Mouse (Mus musculus) liver, adult 2 months (tissue): Measurements from ENCODE around the gene Gm37240. TPM values are rescaled to one million over a fixed set of nuclear protein-coding genes. Genes with fewer than 3 reads are reported as not detected.

ENCODE experiments used
- DNase-seq: peaks from one replicate; pipeline ENCODE4 v3.0.0-alpha.2; 2011; ENCODE audit warnings: low read depth, low spot score; ENCODE audit errors: extremely low read depth
- H3K27ac ChIP-seq: fragments of 200-500 bp; replicated peaks from 2 replicates; pipeline ENCODE4 v1.5.1; 2012; ENCODE audit warnings: low read depth, mild to moderate bottlenecking, control low read depth, inconsistent platforms, low read length; ENCODE audit not compliant: insufficient read depth
- H3K27me3 ChIP-seq: fragments of 200-500 bp; 2 replicates; pipeline ENCODE4 v1.6.1; 2012; ENCODE audit warnings: mild to moderate bottlenecking, moderate library complexity, low read length, inconsistent platforms; ENCODE audit not compliant: control insufficient read depth, insufficient read depth
- H3K36me3 ChIP-seq: fragments of 200-500 bp; 2 replicates; pipeline ENCODE4 v1.6.1; 2012; ENCODE audit warnings: low read length, inconsistent platforms; ENCODE audit not compliant: control insufficient read depth, insufficient read depth
- H3K4me1 ChIP-seq: fragments of 200-500 bp; 2 replicates; pipeline ENCODE4 v1.6.1; 2011; ENCODE audit warnings: low read length; ENCODE audit not compliant: control insufficient read depth, insufficient read depth
- H3K4me3 ChIP-seq: fragments of 200-500 bp; 2 replicates; pipeline ENCODE4 v1.5.1; 2011; ENCODE audit warnings: low read depth, mild to moderate bottlenecking, control low read depth, low read length, moderate library complexity; ENCODE audit not compliant: insufficient read depth
- H3K79me2 ChIP-seq: fragments of 200-500 bp; 2 replicates; pipeline ENCODE4 v1.6.1; 2012; ENCODE audit warnings: inconsistent platforms, mild to moderate bottlenecking, low read length, moderate library complexity; ENCODE audit not compliant: control insufficient read depth, insufficient read depth
- H3K9ac ChIP-seq: fragments of 200-500 bp; 2 replicates; pipeline ENCODE4 v1.6.1; 2012; ENCODE audit warnings: low read depth, mild to moderate bottlenecking, control low read depth, inconsistent platforms, low read length
- CTCF ChIP-seq: fragments of 200-500 bp; IDR thresholded peaks from 2 replicates; pipeline ENCODE4 v1.5.1; 2011; ENCODE audit warnings: low read depth, low read length, control low read depth
- POLR2A ChIP-seq: fragments of 200-500 bp; IDR thresholded peaks from 2 replicates; pipeline ENCODE4 v1.6.1; 2011; ENCODE audit warnings: low read length, control low read depth; ENCODE audit not compliant: insufficient read depth; ENCODE audit errors: extremely low read depth
- WGBS: fragments of 180-500 bp; shearing (Covaris S2); methylation state at CpG from one replicate; pipeline ENCODE4 v1.1.7; 2018; 5-methylcytosine and 5-hydroxymethylcytosine counted together
- polyA plus RNA-seq: library from polyadenylated mRNA; depleted of rRNA; stranded (reverse); fragments of >200 nt; gene quantifications from 2 replicates; pipeline ENCODE4 v1.2.3, GENCODE M21; 2012
- total RNA-seq: library from RNA; depleted of rRNA; stranded (reverse); fragments of >200 nt; gene quantifications from 2 replicates; pipeline ENCODE4 v1.2.3, GENCODE M21; 2014

Gene Gm37240
- total and polyA plus RNA-seq, 2 experiments: 2.2 to 6.9 TPM

GRCm38 (mm10) chr3:84497718-84498117 is 1389.6 kb downstream of the Gm37240 start:
- Histone ChIP-seq H3K36me3 (peaks cover 14% of the 10 kb centered on the region), H3K4me3 (no peak overlapping the region), H3K79me2 (no peaks in the 10 kb centered on the region), H3K4me1 (no peaks in the 10 kb centered on the region), H3K27me3 (no peaks in the 10 kb centered on the region), H3K27ac (no peak overlapping the region), H3K9ac (no peak overlapping the region)
- DNase-seq: peak; percentile 62
- TF ChIP-seq CTCF: no peak
- TF ChIP-seq POLR2A: no peak
- WGBS: 46% methylated on average over 11 of the region's 11 CpGs

GRCm38 (mm10) chr3:84492657-84493056 is 1394.7 kb downstream of the Gm37240 start:
- DNase-seq: no peak
- WGBS: 94% methylated on average over 8 of the region's 8 CpGs
- TF ChIP-seq POLR2A (no peak), CTCF (no peak)
- Histone ChIP-seq H3K79me2 (no peaks in the 10 kb centered on the region), H3K36me3 (peaks cover 17% of the 10 kb centered on the region), H3K4me1 (no peaks in the 10 kb centered on the region), H3K27ac (no peak overlapping the region), H3K4me3 (no peak overlapping the region), H3K27me3 (no peaks in the 10 kb centered on the region), H3K9ac (no peak overlapping the region)

- Histone ChIP-seq H3K9ac (no peak overlapping the region), H3K79me2 (no peaks in the 10 kb centered on the region), H3K27ac (no peak overlapping the region), H3K4me1 (no peaks in the 10 kb centered on the region), H3K27me3 (no peaks in the 10 kb centered on the region), H3K36me3 (peaks cover 15% of the 10 kb centered on the region), H3K4me3 (no peak overlapping the region)
- WGBS: 85% methylated on average over 4 of the region's 4 CpGs
- TF ChIP-seq POLR2A (no peak), CTCF (no peak)
- DNase-seq: no peak
Measured at GRCm38 (mm10) chr3:84492148-84492547, 1395.2 kb downstream of the Gm37240 start.

GRCm38 (mm10) chr3:84488716-84489115 is 1398.6 kb downstream of the Gm37240 start:
- TF ChIP-seq POLR2A (no peak), CTCF (no peak)
- no peaks in the 10 kb centered on the region for H3K79me2 ChIP-seq
- WGBS: 90% methylated on average over 6 of the region's 6 CpGs
- H3K27ac ChIP-seq: no peak overlapping the region
- no peaks in the 10 kb centered on the region for H3K4me1 ChIP-seq
- no peak overlapping the region for H3K4me3 ChIP-seq
- H3K27me3 ChIP-seq: no peaks in the 10 kb centered on the region
- no peak overlapping the region for H3K9ac ChIP-seq
- H3K36me3 ChIP-seq: peaks cover 2% of the 10 kb centered on the region; the same call in 1 of the 2 replicates
- DNase-seq: no peak

- no peak overlapping the region for H3K9ac ChIP-seq
- no peak overlapping the region for H3K27ac ChIP-seq
- 49% methylated on average over 3 of the region's 3 CpGs for WGBS
- H3K27me3 ChIP-seq: peaks cover 3% of the 10 kb centered on the region; the same call in 1 of the 2 replicates
- peaks cover 2% of the 10 kb centered on the region; the same call in 1 of the 2 replicates for H3K36me3 ChIP-seq
- DNase-seq: peak; percentile 32
- no peak overlapping the region for H3K4me3 ChIP-seq
- H3K4me1 ChIP-seq: no peaks in the 10 kb centered on the region
- H3K79me2 ChIP-seq: no peaks in the 10 kb centered on the region
- TF ChIP-seq POLR2A: no peak
- no peak for TF ChIP-seq CTCF
Measured at GRCm38 (mm10) chr3:84484891-84485290, 1402.4 kb downstream of the Gm37240 start.

GRCm38 (mm10) chr3:84484333-84484732 is 1403.0 kb downstream of the Gm37240 start:
- no peak for TF ChIP-seq POLR2A
- Histone ChIP-seq H3K4me3 (no peak overlapping the region), H3K9ac (no peak overlapping the region), H3K27ac (no peak overlapping the region), H3K27me3 (peaks cover 6% of the 10 kb centered on the region; the same call in 1 of the 2 replicates), H3K4me1 (no peaks in the 10 kb centered on the region), H3K36me3 (peaks cover 2% of the 10 kb centered on the region; the same call in 1 of the 2 replicates), H3K79me2 (no peaks in the 10 kb centered on the region)
- 62% methylated on average over 4 of the region's 4 CpGs for WGBS
- DNase-seq: peak; percentile 63
